Mouse (Mus musculus): Measurements from ENCODE around the gene Sox5. TPM values are rescaled to one million over a fixed set of nuclear protein-coding genes. Genes with fewer than 3 reads are reported as not detected.
"Not testable (repeated sequence)": the region's sequence is repeated elsewhere in the genome, so short reads cannot be mapped to it uniquely, and the experiment has no call there.

Sox5 gene
- total RNA-seq, 2 experiments from 2014 or later = 1.4 to 1.5 TPM

DNA sequence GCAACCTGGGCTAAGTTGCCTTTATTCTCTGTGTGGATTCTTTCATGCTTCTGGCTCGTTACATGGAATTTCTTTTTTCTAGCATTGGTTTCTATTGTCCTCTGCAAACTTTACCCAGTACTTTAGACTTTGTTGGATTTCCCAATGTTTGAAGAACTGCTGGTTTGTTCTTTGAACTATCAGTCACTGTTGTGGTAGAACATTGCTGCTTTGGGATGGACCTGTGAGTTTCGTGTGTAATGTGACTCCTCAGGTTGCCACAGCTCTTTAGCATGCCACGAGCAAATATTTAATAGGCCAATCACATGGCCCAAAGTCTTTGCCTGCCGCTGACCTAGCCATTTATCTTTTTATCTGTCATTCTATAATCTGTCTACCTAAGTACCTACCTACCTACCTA is 470.0 kb downstream of the Sox5 start:
- intact Hi-C loops (cut with DNase I) = no loop called here
- DNase-seq = no peak

DNA sequence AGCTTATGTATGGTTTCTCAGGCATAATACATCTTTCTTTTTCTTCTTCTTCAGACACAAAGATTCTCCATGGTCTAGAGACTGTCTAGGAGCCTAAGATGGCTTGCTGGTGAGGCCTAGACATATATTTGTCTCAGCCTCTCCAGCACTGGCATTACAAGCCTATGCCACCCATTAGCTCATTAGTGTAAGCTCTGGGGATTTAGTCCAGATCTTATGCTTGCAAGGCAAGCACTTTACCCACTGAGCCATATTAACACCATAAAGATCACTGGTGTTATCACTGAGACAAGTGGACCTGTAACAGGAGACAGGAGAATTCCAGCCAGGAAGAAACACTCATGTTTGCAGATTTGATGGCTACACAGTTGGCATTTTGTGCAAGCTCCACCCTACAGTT is 472.6 kb downstream of the Sox5 start:
- no peak for DNase-seq
- intact Hi-C loops (cut with DNase I) = no loop called here

DNA sequence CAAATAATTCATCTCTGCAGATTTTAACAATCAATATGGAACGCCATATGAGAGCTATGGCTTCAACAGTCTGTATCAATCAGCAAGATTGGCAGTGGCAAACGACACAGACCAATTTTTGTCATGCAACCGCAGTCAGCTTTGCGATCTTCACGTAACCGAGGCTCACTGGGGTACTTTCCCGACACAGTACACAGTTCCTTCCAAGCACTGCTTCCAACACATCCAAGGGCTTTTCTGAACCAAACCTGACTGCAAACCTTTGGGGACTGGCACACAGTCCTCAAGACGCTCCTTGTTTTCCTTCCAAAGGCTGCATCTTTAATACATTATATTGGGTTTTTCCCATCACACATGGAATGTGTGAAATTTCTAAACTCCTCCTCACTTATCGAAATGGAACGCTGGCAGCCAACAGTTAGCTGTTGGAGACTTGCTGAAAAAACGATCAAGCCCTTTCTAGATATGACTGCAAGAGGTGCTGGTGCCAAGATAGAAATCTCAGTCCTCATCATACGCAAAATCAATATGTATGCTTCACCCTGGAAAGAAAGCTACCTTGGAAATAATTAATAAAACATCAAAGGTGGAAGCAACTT is 474.1 kb downstream of the Sox5 start:
- intact Hi-C loops (cut with DNase I) = no loop called here
- DNase-seq = no peak

DNA sequence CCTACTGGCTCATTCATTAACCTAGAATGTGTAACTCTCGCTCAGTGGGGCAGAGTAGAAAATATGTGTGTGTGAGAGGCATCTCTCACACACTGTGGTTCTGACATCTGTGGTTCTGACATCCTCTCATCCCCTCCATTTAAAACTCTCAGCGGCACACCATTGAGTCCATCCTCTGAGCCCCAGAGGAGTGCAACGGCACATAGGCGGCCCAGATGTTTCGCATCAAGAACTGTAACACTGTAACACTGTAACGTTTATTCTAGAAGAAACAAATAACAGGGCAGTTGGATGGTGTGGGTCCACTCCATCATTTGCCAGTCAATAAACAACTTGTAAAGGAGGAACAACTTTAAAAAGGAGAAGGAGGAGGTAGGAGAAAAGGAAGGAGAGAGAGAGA is 479.0 kb downstream of the Sox5 start:
- DNase-seq = no peak
- intact Hi-C loops (cut with DNase I) = no loop called here

DNA sequence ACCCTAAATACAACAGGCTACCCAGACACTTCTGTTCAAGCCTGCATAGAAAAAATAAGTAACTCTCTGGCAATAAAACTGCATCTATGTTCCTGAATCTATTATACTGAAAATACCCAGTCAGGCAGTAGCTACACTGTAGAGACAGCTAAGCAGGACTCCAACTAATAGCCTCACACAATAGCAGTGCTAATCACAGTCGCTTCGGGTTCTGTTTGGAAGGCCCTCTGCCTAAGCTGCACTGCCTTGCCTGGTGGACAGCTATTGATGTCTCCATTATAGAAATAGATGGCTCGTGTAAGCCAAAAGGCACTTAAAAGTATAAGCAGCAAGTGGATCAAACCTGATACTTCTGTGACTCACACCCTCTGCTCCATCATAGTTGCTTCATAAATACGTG is 480.7 kb downstream of the Sox5 start:
- DNase-seq = no peak
- intact Hi-C loops (cut with DNase I) = no loop called here

DNA sequence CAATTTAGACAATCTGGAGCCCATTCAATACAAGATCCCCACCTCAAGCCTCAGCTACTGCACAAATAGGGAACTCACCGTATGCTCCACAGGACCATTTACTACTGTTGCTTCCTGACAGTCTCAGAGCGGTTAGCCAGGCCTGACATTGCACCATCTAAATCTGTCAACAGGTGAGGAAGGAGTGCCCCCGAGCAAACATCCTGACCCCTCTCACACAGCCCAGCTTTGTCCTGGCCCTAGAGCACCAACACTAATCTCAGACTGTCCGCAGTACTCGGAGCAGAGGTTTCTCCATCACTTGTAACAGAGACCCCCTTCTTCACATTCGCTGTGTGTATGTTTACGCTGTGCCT is 482.3 kb downstream of the Sox5 start:
- intact Hi-C loops (cut with DNase I) = no loop called here

DNA sequence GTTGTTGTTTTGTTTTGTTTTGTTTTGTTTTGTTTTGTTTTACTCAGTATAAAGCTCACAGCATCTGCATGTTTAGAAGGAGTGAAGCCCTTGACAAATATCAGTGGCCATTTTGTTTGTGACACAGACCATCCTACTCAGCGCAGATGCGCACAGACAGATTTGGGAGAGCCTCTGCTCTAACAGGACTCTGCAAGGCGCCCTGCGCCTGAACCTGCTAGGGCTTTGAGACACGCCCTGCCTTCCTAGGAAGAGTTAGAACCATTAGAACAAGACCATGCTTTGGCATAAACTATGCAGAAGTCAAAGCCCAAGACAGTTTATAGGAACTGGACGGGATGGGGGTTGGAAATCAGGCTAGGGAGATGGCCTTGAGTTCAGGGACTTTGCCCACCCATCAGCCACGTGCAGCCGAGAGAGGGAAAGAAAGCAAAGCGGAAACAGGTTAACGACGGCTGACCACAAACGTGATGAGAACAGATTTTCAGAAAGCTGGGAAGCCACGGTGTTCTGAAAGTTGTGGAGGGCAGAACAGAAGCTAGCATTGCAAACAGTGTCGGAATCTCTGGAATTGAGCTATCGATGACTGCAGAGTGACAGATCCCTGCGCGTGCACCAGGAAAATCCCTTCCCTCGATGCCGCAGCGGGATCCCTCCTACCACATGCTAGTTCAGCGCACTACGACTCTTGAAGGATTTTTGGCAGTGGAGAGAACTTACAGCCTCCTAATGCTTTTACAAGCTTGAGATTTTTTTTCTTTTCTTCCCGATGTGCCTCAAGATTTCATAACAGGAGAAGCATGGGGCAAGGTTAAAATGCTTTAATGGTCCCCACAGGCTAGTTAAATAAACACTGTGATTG is 482.9 kb downstream of the Sox5 start:
- DNase-seq = no peak
- intact Hi-C loops (cut with DNase I) = no loop called here

More for the DNA sequence above, 482.3 kb downstream of the Sox5 start:
- DNase-seq = no peak

DNA sequence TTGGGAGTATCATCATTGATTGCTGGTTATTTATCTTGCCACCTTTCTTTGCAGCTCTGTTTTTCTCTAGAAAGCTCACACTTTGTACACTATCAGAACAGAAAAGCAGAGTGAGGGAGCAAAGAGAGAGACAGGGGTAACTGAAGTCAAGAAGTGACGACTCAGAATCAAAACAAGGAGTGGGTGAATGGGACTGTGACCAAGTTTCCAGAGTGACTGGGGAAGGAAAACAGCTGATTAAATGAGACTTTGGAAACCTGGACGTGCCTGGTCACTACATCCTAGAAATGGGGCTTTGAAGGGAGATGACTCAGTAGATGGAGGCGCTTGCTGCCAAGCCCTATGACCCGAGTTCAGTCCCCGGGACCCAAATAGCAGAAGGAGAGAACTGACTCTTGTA is 483.9 kb downstream of the Sox5 start:
- intact Hi-C loops (cut with DNase I) = no loop called here
- DNase-seq = no peak

DNA sequence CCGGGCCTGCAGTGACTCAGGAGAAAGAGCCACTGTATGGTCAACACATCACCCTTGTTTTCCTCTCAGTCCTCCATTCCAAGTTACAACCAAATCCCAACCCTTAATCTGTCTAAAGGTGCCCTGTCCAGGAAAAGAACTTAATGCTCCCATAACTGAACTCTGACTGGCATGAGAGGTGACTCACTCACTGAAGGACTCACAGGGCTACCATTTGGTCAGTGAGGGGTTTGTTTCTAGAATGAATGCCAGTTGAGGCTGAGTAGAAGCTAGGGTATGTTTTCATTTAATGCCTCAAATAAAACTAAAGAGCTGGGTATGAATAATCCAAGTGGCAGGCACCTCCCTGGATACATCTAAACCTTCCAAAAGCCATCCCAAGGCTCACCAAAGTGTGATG is 484.6 kb downstream of the Sox5 start:
- no peak for DNase-seq
- intact Hi-C loops (cut with DNase I) = no loop called here

DNA sequence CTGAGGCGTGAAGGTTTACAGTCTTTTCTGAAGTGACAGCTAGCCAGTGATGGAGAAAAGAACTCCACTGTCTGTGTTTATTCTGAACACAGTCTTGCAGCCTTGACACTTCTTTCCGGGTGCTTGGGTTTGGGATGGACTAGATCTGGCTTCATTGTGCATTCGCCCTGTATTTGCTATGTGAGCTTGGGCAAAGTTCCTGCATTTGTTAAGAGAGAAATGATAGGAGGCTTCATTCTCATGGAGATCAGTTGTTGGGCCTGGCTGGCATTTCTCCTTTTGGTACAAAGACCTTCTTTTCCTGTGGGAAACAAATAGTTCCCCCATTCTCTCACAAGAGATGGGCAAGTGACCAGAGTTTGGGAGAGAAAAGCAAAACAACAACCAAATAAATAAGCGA is 490.3 kb downstream of the Sox5 start:
- intact Hi-C loops (cut with DNase I) = no loop called here
- DNase-seq = no peak

DNA sequence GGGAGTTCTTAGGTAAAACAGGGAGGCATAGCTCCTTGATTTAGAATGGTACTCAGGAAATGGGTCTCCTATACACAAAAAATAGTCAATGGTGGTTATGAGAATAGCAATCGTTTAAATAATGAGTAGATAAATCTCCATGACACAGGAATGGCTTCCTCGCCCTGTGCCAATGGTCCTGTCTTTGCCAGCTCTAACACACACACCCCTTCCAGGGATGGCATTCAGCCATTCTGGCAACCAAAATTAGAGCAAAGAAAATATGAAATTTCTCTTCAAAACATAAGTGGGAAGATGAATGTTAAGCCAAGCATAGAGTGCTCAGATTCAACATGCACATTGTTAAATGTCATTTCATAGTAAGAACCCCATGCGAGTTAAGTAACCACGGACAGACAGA is 495.7 kb downstream of the Sox5 start:
- intact Hi-C loops (cut with DNase I) = no loop called here

DNA sequence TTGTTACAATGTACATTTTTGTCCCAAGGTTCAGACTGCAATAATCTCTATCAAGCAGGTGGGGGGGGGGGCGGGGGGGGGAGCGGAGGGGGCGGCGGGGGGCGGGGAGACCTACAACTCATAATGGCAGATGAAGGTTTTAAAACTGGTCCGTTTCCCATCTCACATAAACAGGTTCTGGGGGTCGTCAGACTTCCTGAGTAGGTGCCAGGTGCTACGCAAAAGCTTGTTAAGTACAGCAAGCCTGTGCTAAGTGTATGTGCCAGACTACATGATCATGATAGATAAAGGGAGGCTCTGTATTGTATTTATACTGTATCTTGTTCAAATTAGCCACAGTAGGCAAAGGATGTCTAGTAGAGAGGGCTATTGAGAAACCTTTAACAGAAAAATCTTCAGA is 498.6 kb downstream of the Sox5 start:
- DNase-seq = no peak
- intact Hi-C loops (cut with DNase I) = no loop called here

More for the DNA sequence above, 495.7 kb downstream of the Sox5 start:
- DNase-seq = no peak

DNA sequence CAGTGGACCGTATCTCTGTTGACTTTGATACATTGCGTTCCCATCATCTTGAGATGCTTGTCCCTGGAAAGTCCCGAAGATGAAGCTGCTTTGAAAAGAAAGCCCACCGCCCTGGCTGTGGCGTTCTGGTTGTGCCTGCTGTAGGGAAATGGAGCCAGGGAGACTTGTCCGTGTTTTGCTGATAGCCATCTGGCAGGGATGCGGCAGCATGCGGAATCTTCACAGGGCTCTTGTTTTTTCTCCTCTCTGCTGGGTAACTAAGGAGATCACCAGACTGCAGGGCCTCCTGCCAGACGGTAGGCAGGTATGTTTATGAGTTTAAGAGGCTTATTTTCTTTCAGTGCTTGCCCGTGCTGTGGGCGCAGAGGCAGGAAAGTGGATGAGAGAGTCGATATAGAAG is 499.0 kb downstream of the Sox5 start:
- intact Hi-C loops (cut with DNase I) = no loop called here
- DNase-seq = no peak

DNA sequence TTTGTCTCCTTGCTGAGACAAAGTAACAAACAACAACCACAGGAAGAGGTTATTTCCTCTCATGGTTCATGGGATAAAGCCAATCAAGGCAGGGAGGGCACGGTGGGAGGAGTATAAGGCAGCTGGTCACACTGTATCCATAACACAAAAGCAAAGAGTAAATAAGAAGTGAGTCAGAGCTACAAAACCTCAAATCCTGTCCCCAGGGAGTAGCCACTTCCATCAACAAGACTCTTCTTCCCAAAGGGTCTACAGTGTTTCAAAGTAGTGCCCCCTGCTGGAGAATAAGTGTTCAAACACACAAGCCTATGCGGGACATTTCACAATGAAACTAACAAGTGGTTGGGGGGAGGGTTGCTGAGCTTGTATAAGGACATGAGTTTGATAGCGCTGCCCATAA is 500.1 kb downstream of the Sox5 start:
- DNase-seq = no peak
- intact Hi-C loops (cut with DNase I) = no loop called here

DNA sequence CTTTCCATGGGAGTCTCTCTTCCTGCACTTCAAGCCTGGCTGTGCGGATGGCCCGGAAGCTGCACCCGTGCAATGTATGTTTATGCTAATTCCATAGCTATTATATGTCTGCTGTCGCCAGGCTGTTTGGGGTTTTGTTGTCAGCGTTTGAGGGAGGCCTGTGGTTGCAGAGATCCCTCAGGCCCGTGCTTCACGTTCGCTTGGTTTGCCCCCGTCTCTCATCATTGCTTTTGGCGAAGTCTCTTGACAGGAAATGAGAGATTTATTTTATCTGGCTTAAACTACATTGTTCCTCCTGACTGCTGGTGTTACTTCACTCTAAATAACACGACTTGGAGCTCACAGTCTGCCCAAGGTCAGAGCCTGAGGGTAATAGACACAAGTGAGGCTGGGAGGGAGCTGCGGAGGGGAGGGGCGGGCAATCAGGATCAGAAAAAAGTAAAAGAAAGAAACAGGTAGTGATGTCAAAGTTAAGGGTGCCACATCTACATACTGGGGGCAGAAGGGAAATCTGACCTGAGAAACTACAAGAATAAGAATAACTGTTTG is 503.2 kb downstream of the Sox5 start:
- DNase-seq = no peak
- intact Hi-C loops (cut with DNase I) = no loop called here

DNA sequence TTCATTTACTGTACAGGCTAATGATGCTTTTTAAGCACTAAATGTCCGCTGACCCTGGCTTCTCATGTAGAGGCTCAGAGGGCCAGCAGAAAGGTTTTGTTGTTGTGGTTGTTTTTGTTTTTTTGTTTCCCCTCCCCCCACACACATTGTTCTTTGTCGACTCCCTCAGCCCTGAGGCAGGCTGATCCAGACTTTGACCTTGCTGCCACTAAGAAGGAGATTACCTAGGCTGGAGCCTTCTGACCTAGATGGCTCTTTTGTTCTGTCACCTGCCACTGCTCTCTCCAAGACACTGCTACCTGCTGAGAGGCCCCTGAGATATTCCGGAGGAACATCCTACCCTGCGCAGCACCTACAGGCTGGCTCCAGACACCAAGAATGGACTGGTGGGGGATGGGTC is 508.4 kb downstream of the Sox5 start:
- DNase-seq; intact Hi-C loops (cut with DNase I): not testable (repeated sequence)

DNA sequence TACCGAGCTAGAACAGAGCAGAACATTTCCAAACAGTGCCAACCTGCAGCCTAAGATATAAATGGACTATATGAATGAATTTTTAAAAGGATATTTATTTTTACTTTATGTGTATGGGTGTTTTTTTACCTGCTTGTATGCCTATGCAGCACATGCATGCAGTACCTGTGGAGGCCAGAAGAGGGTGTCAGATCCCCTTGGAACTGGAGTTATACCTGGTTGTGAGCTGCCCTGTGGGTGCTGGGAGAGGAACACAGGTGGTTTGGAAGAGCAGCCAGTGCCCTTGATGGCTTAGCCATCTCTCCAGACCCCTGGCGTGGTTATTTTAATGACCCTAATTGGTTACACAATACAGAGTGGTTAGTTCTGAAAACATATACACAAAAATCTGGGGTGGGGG is 510.5 kb downstream of the Sox5 start:
- DNase-seq = no peak
- intact Hi-C loops (cut with DNase I) = no loop called here

DNA sequence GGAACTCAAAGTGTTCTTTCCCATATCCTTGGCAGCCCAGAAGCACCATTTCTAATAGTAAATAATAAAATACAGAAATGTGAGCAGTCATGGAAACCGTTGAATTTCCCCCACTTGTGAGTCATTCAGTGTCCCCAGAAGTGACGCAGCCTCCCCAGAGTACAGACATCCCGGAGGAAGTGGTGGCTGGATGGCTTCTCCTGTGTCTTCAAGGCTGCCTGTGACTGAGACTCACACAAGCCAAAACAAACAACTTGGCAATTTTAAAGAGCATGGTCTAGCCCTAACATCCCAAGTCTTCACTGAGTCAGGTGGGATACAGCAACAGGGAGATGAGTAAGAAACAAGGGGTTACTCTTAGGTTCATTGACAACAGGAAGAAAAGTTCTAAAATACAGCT is 511.5 kb downstream of the Sox5 start:
- intact Hi-C loops (cut with DNase I) = no loop called here
- no peak for DNase-seq

DNA sequence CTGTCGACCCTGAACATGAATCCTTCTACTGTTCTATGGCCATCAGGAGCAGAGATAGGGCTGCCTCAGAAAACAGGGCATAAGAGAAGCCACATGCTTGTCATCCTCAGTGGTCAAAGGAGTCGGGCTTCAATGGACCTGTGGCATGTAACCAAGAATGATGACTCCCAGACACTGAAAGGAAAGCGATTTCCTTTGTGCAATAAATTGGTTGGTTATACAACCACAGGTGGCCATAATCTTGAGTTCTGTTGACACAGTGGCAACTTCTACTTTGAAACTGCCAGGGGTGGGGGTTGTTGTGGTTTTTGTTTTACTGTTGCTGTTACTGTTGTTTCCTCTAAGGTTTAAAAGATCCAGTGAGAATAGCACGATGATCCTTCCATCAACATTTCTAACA is 512.1 kb downstream of the Sox5 start:
- no peak for DNase-seq
- intact Hi-C loops (cut with DNase I) = no loop called here

DNA sequence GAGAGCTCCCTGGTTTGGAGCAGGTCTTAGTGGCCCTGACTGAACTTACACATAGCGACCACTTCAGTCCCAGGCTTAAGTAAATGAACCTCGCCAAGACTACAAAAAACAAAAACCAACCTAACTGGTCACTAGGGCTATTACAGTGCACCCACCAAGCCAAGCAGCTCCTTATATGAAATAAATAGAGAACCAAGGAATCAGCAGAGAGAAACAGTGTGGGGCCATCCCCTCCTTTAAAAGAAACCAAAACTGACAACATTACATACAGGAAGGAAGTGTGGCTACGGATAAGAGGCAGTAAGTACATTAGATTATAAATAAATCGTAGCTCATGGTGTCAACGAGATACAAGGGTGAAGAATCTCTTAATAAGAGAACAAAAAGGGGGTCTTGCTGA is 516.0 kb downstream of the Sox5 start:
- intact Hi-C loops (cut with DNase I) = no loop called here
- DNase-seq = no peak

DNA sequence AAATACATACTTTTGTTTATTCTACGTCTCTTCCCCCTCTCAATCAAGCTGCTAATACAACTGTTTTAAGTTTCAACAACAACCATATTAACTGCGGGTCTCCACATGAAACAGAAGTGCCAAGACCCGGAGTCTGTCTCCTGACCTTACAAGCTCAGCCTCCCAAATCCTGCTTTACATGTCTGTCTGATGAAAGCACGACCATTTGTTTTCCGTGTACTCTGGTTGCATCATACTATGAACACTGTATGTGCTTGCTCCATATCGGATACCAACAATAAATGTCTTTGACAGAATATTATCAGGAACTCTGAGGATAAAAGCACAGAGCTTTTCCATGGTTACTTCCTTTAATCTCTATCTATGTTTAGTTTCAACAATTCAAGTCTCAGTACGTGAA is 516.8 kb downstream of the Sox5 start:
- no peak for DNase-seq

DNA sequence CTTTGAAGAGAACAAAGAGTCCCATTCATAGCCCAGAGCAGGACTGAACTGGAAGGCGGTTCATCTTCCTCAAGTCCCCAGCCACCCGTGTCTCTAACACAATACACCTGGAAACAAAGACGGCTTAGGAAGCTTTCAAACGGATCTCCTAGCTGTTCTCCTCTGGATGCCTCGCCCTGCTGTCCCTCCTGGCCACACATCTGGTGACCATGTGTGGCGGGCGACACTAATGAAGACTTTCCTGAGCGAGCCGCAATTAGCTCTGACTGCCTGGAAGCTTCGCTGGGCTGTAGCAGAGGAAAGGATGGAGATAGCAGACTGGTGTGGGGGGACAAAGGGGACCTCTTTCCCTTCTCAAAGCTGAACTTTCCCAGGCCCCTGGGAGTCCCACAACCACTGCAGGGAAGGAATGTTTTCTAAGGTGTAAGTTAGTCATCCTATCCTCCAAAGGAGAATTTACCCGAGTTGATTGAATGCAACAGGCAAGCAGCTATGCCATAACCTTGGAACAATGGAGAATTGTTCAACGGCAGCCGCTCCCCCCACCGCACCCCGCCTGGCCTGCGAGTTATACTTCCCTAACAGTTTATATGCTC is 517.4 kb downstream of the Sox5 start:
- DNase-seq = no peak
- intact Hi-C loops (cut with DNase I) = no loop called here

More for the DNA sequence above, 516.8 kb downstream of the Sox5 start:
- intact Hi-C loops (cut with DNase I) = no loop called here

Measured in gastrocnemius, postnatal 36 days (tissue).